Mouse (Mus musculus): Measurements from ENCODE around the gene H2al1m. TPM values are rescaled to one million over a fixed set of nuclear protein-coding genes. Genes with fewer than 3 reads are reported as not detected.
"Not testable (repeated sequence)": the region's sequence is repeated elsewhere in the genome, so short reads cannot be mapped to it uniquely, and the experiment has no call there.

H2al1m gene
- polyA plus RNA-seq, 1 experiment = not detected

DNA sequence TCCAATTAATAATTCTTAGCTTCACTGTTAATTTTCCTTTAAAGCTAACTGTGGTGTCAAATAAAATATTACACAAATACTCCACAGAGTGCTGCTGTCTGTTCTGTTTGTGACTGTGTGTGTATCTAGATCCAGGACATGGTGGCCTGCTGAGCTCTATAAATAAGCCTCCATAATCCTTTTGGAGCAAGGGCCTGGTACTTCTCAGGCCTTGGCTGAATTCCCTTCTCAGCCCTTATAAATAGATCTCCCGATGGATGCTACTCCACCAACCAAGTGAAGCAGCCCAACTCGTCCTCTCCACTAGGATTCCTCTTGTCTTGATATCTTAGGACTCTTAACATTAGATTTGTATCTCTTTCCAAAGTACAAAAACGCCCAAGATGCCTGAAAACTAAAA is 12.5 kb upstream of the H2al1m start:
- H3K4me2 ChIP-seq (ENCODE audit: low read depth) = no peak overlapping the region
- no peaks in the 10 kb centered on the region for H3K27me3 ChIP-seq (ENCODE audit: control insufficient read depth, insufficient read depth, insufficient read length)
- H3ac ChIP-seq (ENCODE audit: control insufficient read depth, insufficient read length) = no peak overlapping the region
- no peak for TF ChIP-seq MAX (IDR thresholded peaks at IDR 0.05; ENCODE audit: low read depth)
- no peak overlapping the region for H3K4me3 ChIP-seq
- H3K79me2 ChIP-seq (ENCODE audit: control insufficient read depth, insufficient read depth) = no peaks in the 10 kb centered on the region
- no peaks in the 10 kb centered on the region for H3K36me3 ChIP-seq (ENCODE audit: control insufficient read depth, insufficient read depth)

DNA sequence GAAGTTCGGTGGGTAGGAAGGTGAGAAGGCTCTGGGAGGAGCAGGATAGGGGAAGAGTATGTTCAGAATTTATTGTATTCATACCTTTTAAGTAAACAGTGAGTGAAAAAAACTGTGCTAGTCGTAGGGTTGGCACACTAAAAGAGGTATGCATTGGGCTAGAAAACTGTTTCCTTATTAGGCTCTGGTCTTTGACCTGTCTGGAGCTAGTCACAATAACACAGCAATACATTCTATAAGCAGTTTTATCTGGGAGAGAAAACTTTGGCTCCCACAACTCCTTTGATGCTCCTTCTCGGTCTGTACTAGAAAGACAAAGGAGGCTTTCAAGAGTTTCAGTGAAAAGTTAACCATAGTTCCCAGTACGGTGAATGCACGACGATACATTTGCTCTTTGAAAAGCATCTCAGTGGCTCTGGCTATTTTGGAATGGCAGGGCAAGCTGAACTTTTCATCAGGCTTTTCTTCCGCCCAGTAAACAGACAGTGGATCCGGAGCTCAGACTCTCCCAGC is 11.6 kb upstream of the H2al1m start:
- Histone ChIP-seq H3K36me3 (ENCODE audit: control insufficient read depth, insufficient read depth) (no peaks in the 10 kb centered on the region), H3K4me3 (no peak overlapping the region), H3K4me2 (ENCODE audit: low read depth) (no peak overlapping the region), H3K79me2 (ENCODE audit: control insufficient read depth, insufficient read depth) (no peaks in the 10 kb centered on the region), H3ac (ENCODE audit: control insufficient read depth, insufficient read length) (no peak overlapping the region), H3K27me3 (ENCODE audit: control insufficient read depth, insufficient read depth, insufficient read length) (no peaks in the 10 kb centered on the region)
- TF ChIP-seq POLR2AphosphoS2 (IDR thresholded peaks at IDR 0.05; ENCODE audit: insufficient read length, low read depth) (no peak), POLR2A (IDR thresholded peaks at IDR 0.05; ENCODE audit: insufficient read length, low read depth) (no peak), SRF (IDR thresholded peaks at IDR 0.05; ENCODE audit: control insufficient read depth, insufficient read length, low read depth) (no peak), USF1 (IDR thresholded peaks at IDR 0.05; ENCODE audit: low read depth) (no peak), TCF3 (IDR thresholded peaks at IDR 0.05; ENCODE audit: insufficient read length, low read depth) (no peak), MYOG (IDR thresholded peaks at IDR 0.05; ENCODE audit: control insufficient read depth in 1 of 3, insufficient read depth in 1 of 3, insufficient read length in 2 of 3, low read depth in 2 of 3) (no peak), REST (IDR thresholded peaks at IDR 0.05; ENCODE audit: insufficient read depth, insufficient read length) (no peak), TCF12 (IDR thresholded peaks at IDR 0.05; ENCODE audit: insufficient read depth, poor library complexity, severe bottlenecking) (no peak), MYOD1 (IDR thresholded peaks at IDR 0.05; ENCODE audit: control insufficient read depth in 1 of 3, insufficient read length in 2 of 3, low read depth in 2 of 3) (no peak), E2F4 (IDR thresholded peaks at IDR 0.05; ENCODE audit: insufficient read depth) (no peak), CEBPB (IDR thresholded peaks at IDR 0.05; ENCODE audit: insufficient read depth, poor library complexity, severe bottlenecking) (no peak), MAX (IDR thresholded peaks at IDR 0.05; ENCODE audit: low read depth) (no peak)

- H3ac ChIP-seq (ENCODE audit: control insufficient read depth, insufficient read length) = no peak within 1 kb of the TSS
- no peak within 1 kb of the TSS for H3K4me2 ChIP-seq (ENCODE audit: low read depth)
- H3K36me3 ChIP-seq (ENCODE audit: control insufficient read depth, insufficient read depth) = no peaks in the 10 kb centered on the region
- no peak for TF ChIP-seq POLR2AphosphoS2 (IDR thresholded peaks at IDR 0.05; ENCODE audit: insufficient read length, low read depth)
- TF ChIP-seq TCF3 (IDR thresholded peaks at IDR 0.05; ENCODE audit: insufficient read length, low read depth) = no peak
- TF ChIP-seq POLR2A (IDR thresholded peaks at IDR 0.05; ENCODE audit: insufficient read length, low read depth) = no peak
- TF ChIP-seq TCF12 (IDR thresholded peaks at IDR 0.05; ENCODE audit: insufficient read depth, poor library complexity, severe bottlenecking) = no peak
- TF ChIP-seq MYOD1 (IDR thresholded peaks at IDR 0.05; ENCODE audit: control insufficient read depth in 1 of 3, insufficient read length in 2 of 3, low read depth in 2 of 3) = no peak
- TF ChIP-seq MYOG (IDR thresholded peaks at IDR 0.05; ENCODE audit: control insufficient read depth in 1 of 3, insufficient read depth in 1 of 3, insufficient read length in 2 of 3, low read depth in 2 of 3) = no peak
- no peak for TF ChIP-seq REST (IDR thresholded peaks at IDR 0.05; ENCODE audit: insufficient read depth, insufficient read length)
- no peak for TF ChIP-seq SRF (IDR thresholded peaks at IDR 0.05; ENCODE audit: control insufficient read depth, insufficient read length, low read depth)
- no peak for TF ChIP-seq MAX (IDR thresholded peaks at IDR 0.05; ENCODE audit: low read depth)
- no peak for TF ChIP-seq E2F4 (IDR thresholded peaks at IDR 0.05; ENCODE audit: insufficient read depth)
- TF ChIP-seq USF1 (IDR thresholded peaks at IDR 0.05; ENCODE audit: low read depth) = no peak
- TF ChIP-seq CEBPB (IDR thresholded peaks at IDR 0.05; ENCODE audit: insufficient read depth, poor library complexity, severe bottlenecking) = no peak
- H3K27me3 ChIP-seq (ENCODE audit: control insufficient read depth, insufficient read depth, insufficient read length) = no peaks in the 10 kb centered on the region
- no peaks in the 10 kb centered on the region for H3K79me2 ChIP-seq (ENCODE audit: control insufficient read depth, insufficient read depth)
- no peak within 1 kb of the TSS for H3K4me3 ChIP-seq
These were observed 10.9 kb upstream of the H2al1m start, which contains the start of gene Xk for GRCm38 (mm10) chrX:9272460-9273361. Gene Xk, plus strand, starts transcription at chrX:9272756.

DNA sequence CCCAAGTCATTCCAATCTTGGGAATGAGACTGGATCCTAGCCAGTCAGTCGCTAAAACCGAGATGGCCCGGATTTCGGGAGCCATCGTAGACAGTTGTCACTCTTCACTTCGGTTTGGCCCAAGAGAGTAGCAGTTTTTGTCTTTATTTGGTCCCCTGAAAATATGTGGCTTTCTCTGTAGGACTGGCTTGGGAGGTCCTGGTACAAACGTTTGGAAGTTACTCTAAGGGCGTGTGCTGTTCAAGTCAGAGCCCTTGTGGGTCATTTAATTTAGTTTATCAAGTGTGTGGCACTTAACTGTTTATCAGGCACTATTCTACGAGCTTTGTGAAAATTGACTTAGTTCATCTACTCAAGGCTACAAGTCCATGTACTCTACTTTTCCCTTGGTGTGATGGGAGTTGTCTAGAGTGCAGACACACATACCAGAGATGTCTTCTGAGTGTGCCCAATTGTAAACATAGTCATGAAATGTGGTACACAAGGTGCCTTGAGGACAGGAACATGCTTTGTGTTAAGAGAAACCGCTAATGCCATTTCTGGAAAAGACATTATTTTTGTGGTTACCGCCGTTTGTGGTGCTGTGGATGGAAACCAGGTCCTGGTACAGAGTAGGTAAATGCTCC is 10.1 kb upstream of the H2al1m start:
- Histone ChIP-seq H3K4me3 (no peak overlapping the region), H3K27me3 (ENCODE audit: control insufficient read depth, insufficient read depth, insufficient read length) (no peaks in the 10 kb centered on the region), H3K36me3 (ENCODE audit: control insufficient read depth, insufficient read depth) (no peaks in the 10 kb centered on the region), H3ac (ENCODE audit: control insufficient read depth, insufficient read length) (no peak overlapping the region), H3K4me2 (ENCODE audit: low read depth) (no peak overlapping the region), H3K79me2 (ENCODE audit: control insufficient read depth, insufficient read depth) (no peaks in the 10 kb centered on the region)
- TF ChIP-seq SRF (IDR thresholded peaks at IDR 0.05; ENCODE audit: control insufficient read depth, insufficient read length, low read depth) = no peak
- no peak for TF ChIP-seq E2F4 (IDR thresholded peaks at IDR 0.05; ENCODE audit: insufficient read depth)
- no peak for TF ChIP-seq CEBPB (IDR thresholded peaks at IDR 0.05; ENCODE audit: insufficient read depth, poor library complexity, severe bottlenecking)
- TF ChIP-seq MYOD1 (IDR thresholded peaks at IDR 0.05; ENCODE audit: control insufficient read depth in 1 of 3, insufficient read length in 2 of 3, low read depth in 2 of 3) = no peak
- TF ChIP-seq MAX (IDR thresholded peaks at IDR 0.05; ENCODE audit: low read depth) = no peak

- H3K4me3 ChIP-seq = no peak overlapping the region
- no peaks in the 10 kb centered on the region for H3K79me2 ChIP-seq (ENCODE audit: control insufficient read depth, insufficient read depth)
- H3ac ChIP-seq (ENCODE audit: control insufficient read depth, insufficient read length) = no peak overlapping the region
- TF ChIP-seq E2F4 (IDR thresholded peaks at IDR 0.05; ENCODE audit: insufficient read depth) (no peak), MAX (IDR thresholded peaks at IDR 0.05; ENCODE audit: low read depth) (no peak), TCF12 (IDR thresholded peaks at IDR 0.05; ENCODE audit: insufficient read depth, poor library complexity, severe bottlenecking) (no peak), POLR2AphosphoS2 (IDR thresholded peaks at IDR 0.05; ENCODE audit: insufficient read length, low read depth) (no peak), TCF3 (IDR thresholded peaks at IDR 0.05; ENCODE audit: insufficient read length, low read depth) (no peak), MYOD1 (IDR thresholded peaks at IDR 0.05; ENCODE audit: control insufficient read depth in 1 of 3, insufficient read length in 2 of 3, low read depth in 2 of 3) (no peak), CEBPB (IDR thresholded peaks at IDR 0.05; ENCODE audit: insufficient read depth, poor library complexity, severe bottlenecking) (no peak), SRF (IDR thresholded peaks at IDR 0.05; ENCODE audit: control insufficient read depth, insufficient read length, low read depth) (no peak), REST (IDR thresholded peaks at IDR 0.05; ENCODE audit: insufficient read depth, insufficient read length) (no peak), USF1 (IDR thresholded peaks at IDR 0.05; ENCODE audit: low read depth) (no peak), POLR2A (IDR thresholded peaks at IDR 0.05; ENCODE audit: insufficient read length, low read depth) (no peak), MYOG (IDR thresholded peaks at IDR 0.05; ENCODE audit: control insufficient read depth in 1 of 3, insufficient read depth in 1 of 3, insufficient read length in 2 of 3, low read depth in 2 of 3) (no peak)
- no peak overlapping the region for H3K4me2 ChIP-seq (ENCODE audit: low read depth)
- H3K36me3 ChIP-seq (ENCODE audit: control insufficient read depth, insufficient read depth) = no peaks in the 10 kb centered on the region
- no peaks in the 10 kb centered on the region for H3K27me3 ChIP-seq (ENCODE audit: control insufficient read depth, insufficient read depth, insufficient read length)
These were observed 9.2 kb upstream of the H2al1m start for GRCm38 (mm10) chrX:9274321-9274720.

GRCm38 (mm10) chrX:9293140-9293829 is 9.7 kb downstream of the H2al1m start:
- not testable (repeated sequence) for H3K27me3 ChIP-seq (ENCODE audit: control insufficient read depth, insufficient read depth, insufficient read length); H3K36me3 ChIP-seq (ENCODE audit: control insufficient read depth, insufficient read depth); H3K79me2 ChIP-seq (ENCODE audit: control insufficient read depth, insufficient read depth); H3K4me2 ChIP-seq (ENCODE audit: low read depth); H3ac ChIP-seq (ENCODE audit: control insufficient read depth, insufficient read length); H3K4me3 ChIP-seq
